Comparison of ENCODE assay signal across 11 mouse cellular contexts in genomic region chr2:153333822-153334232, GRCm38 (mm10). TPM values are rescaled to one million over a fixed set of nuclear protein-coding genes. Genes with fewer than 3 reads are reported as not detected.
DNase-seq lines count a peak whose midpoint lies in the region; ATAC-seq and TF ChIP-seq lines count a peak whose summit lies in the region.
"Had no signal": no experiment of that assay in that cellular context is flagged by ENCODE, and none has a peak within 500 bp of the region (broad histone marks: within the 10 kb centered on the region; RNA-seq: fewer than 3 reads in every experiment).

No protein-coding gene starts in this region.

- H3K4me1 ChIP-seq in heart, embryonic 16.5 days (ENCODE audit: control insufficient read depth, insufficient read depth, low read length): peaks cover 6% of the 10 kb centered on the region
- 0 out of 2 replicates have a peak, but pooled peaks cover 7% of the 10 kb centered on the region for H3K4me1 ChIP-seq in kidney, adult 2 months (ENCODE audit: control insufficient read depth, insufficient read depth, low read length)
- H3K4me1 ChIP-seq in lung, adult 2 months (ENCODE audit: control insufficient read depth, insufficient read depth, low read length): peaks cover 21% of the 10 kb centered on the region
- H3K4me1 ChIP-seq: hindbrain, embryonic 15.5 days had no signal

- no peaks in the 10 kb centered on the region for H3K9me3 ChIP-seq in heart, embryonic 16.5 days (replicated peaks; ENCODE audit: control insufficient read depth, low read length)
- H3K9me3 ChIP-seq: hindbrain, embryonic 15.5 days had no signal

- H3K9ac ChIP-seq in heart, embryonic 16.5 days (ENCODE audit: low read length): no peak overlapping the region
- H3K9ac ChIP-seq: hindbrain, embryonic 15.5 days had no signal

- H3K4me3 ChIP-seq in heart, embryonic 16.5 days (ENCODE audit: low read length): no peak overlapping the region
- no peak overlapping the region for H3K4me3 ChIP-seq in kidney, adult 2 months (ENCODE audit: insufficient read depth, low read depth, low read length)
- H3K4me3 ChIP-seq in lung, adult 2 months (replicated peaks; ENCODE audit: extremely low read depth, low read depth, low read length): no peak overlapping the region
- H3K4me3 ChIP-seq: hindbrain, embryonic 15.5 days had no signal

- no peak for DNase-seq in heart, postnatal 4 days
- DNase-seq in kidney, adult 2 months: peak; percentile 72
- no peak for DNase-seq in lung, adult 2 months
- DNase-seq in thymus, adult 18-20 months: peak; percentile 39 to 47
- no peak for DNase-seq in adrenal gland, postnatal 4 days (ENCODE audit: low spot score in 2 of 2)
- no peak for DNase-seq in adrenal gland, postnatal 14 days
- DNase-seq: gastrocnemius, postnatal 14 days; layer of hippocampus, adult 9-11 months had no signal

- peak overlapping the region; percentile 24 for H3K27ac ChIP-seq in heart, embryonic 16.5 days (ENCODE audit: low read length)
- no peak overlapping the region for H3K27ac ChIP-seq in kidney, adult 2 months (ENCODE audit: insufficient read depth, low read depth, low read length)
- H3K27ac ChIP-seq: hindbrain, embryonic 15.5 days had no signal

- no peaks in the 10 kb centered on the region for H3K27me3 ChIP-seq in heart, embryonic 16.5 days (ENCODE audit: control insufficient read depth, insufficient read depth, low read length)
- H3K27me3 ChIP-seq in kidney, adult 2 months (replicated peaks; ENCODE audit: control insufficient read depth, insufficient read depth, low read length): no peaks in the 10 kb centered on the region
- H3K27me3 ChIP-seq: hindbrain, embryonic 15.5 days had no signal

- no peak for TF ChIP-seq POLR2A in kidney, adult 2 months (IDR thresholded peaks at IDR 0.05; ENCODE audit: low read depth, low read length)
- TF ChIP-seq POLR2A in lung, adult 2 months (IDR thresholded peaks at IDR 0.05; ENCODE audit: borderline replicate concordance, extremely low read depth, low read depth, low read length): no peak

- no peak overlapping the region for H3K4me2 ChIP-seq in heart, embryonic 16.5 days (ENCODE audit: low read depth, low read length)
- H3K4me2 ChIP-seq: hindbrain, embryonic 15.5 days had no signal

- 65% methylated on average over 6 of the region's 6 CpGs for WGBS in heart, embryonic 16.5 days
- 49% methylated on average over 6 of the region's 6 CpGs for WGBS in kidney, adult 2 months
- WGBS in lung, adult 2 months: 33% methylated on average over 6 of the region's 6 CpGs

- TF ChIP-seq CTCF in kidney, adult 2 months (conservative IDR thresholded peaks at IDR 0.05; ENCODE audit: insufficient read depth, insufficient read length, low read depth, low read length): peak; percentile 26; the same call in 1 of the 2 replicates
- peak; percentile 40 for TF ChIP-seq CTCF in lung, adult 2 months (IDR thresholded peaks at IDR 0.05; ENCODE audit: insufficient read depth, low read length)

- no peak for ATAC-seq in heart, embryonic 16.5 days (replicated peaks; ENCODE audit: extremely low read depth, insufficient read depth, low FRiP score)
- ATAC-seq in frontal cortex, adult (ENCODE audit: low TSS enrichment): no peak

- peaks cover 7% of the 10 kb centered on the region; the same call in 1 of the 2 replicates for H3K36me3 ChIP-seq in heart, embryonic 16.5 days (ENCODE audit: control insufficient read depth, insufficient read depth)
- H3K36me3 ChIP-seq in kidney, adult 2 months (ENCODE audit: control insufficient read depth, insufficient read depth, low read length): no peaks in the 10 kb centered on the region

RNA-seq across cellular contexts. Expression of gene Asxl1, which starts 11.8 kb away (rescaled TPM):
- 7.4 and 8.7 TPM in 2 replicates for polyA plus RNA-seq in heart, embryonic 16.5 days (2015; fragmentation: Nextera tagmentation; extraction: Ambion mirVana)
- total RNA-seq in heart, postnatal 4 days (2021): 10 to 100 TPM; 37.0 to 38.2 TPM
- polyA plus RNA-seq in kidney, adult 2 months (2012; rRNA removed): 9.1 and 10.0 TPM in 2 replicates
- 11.4 and 15.3 TPM in 2 replicates for polyA plus RNA-seq in lung, adult 2 months (2012; rRNA removed)
- 10 to 100 TPM; 51.3 to 53.2 TPM for total RNA-seq in adrenal gland, postnatal 4 days (2021)
- total RNA-seq in adrenal gland, postnatal 14 days (2021): 24.8 and 29.8 TPM in 2 replicates

RNA-seq across cellular contexts. Expression of gene Kif3b, which starts 42.6 kb away (rescaled TPM):
- 5.4 and 6.2 TPM in 2 replicates for polyA plus RNA-seq in heart, embryonic 16.5 days (2015; fragmentation: Nextera tagmentation; extraction: Ambion mirVana)
- 10 to 100 TPM; 12.9 to 13.4 TPM for total RNA-seq in heart, postnatal 4 days (2021)
- 10.1 and 10.9 TPM in 2 replicates for polyA plus RNA-seq in kidney, adult 2 months (2012; rRNA removed)
- 6.4 and 10.8 TPM in 2 replicates for polyA plus RNA-seq in lung, adult 2 months (2012; rRNA removed)
- total RNA-seq in adrenal gland, postnatal 4 days (2021): 10 to 100 TPM; 28.0 to 29.2 TPM
- total RNA-seq in adrenal gland, postnatal 14 days (2021): 22.5 and 24.4 TPM in 2 replicates

Comparison
In these comparisons a context has a peak if more than half of its experiments do, and no peak if none do; other contexts are left out.
1. DNase-seq: peak in kidney, adult 2 months (single experiment) and thymus, adult 18-20 months (2 of 2); none in heart, postnatal 4 days (single experiment), lung, adult 2 months (single experiment), adrenal gland, postnatal 4 days (0 of 2) and adrenal gland, postnatal 14 days (single experiment).